Mouse (Mus musculus) Muller cell, postnatal 12 days (primary cell): ENCODE results near the gene Atxn10.

Experiments
- DNase-seq: peaks from one replicate; pipeline ENCODE4 v3.0.0-alpha.2; 2015; ENCODE audit errors: inconsistent ontology term

The Atxn10 gene

DNA sequence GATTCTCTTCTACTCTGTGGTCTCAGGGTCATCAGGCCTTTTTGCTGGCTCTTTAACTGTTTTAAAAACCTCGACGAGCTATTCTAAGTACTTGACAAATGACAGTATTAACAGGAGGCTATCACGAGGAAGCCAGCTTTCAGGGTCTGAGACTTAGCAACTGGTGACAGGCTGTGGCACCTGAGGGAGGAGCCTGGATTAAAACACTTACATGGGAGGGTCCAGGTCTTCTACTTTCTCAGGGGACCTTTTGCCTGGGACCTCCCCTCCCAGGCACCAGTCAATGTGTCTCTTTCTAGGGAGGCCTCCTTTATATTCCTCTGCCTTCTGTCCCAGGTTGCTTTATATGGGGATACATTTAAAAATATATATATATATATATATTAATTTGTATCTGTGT, 1.8 kb upstream of the Atxn10 start:
- no peak for DNase-seq

DNA sequence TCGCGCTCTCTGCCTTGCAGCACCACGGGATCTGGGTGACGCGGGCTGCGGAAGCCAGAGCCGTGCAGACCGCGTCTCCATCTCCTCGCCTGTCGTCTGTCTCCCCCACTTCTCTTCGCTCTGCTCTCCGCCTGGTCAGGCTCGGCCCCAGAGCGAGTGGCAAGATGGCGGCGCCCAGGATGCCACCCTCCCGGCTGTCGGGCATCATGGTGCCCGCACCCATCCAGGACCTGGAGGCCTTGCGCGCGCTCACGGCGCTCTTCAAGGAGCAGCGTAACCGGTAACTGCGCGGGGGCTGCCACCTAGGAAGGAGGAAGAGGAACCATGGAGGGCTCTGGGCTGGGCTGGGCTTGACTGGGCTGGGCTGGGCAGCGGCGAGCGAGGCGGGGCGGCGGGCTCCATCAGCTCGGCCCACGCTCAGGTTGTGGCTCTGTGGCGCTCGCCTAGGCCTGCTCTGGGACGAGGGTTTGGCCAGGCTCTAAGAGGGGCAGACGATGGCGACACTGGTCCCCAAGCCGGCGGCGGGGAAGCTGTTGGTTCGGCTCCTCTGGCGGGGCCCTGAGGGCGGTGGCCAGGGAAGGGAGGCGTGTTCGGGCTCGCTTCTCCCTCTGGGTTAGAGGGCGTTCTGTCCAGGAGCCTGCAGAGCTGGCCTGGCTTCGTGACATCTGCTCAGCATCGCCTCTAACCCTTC, 401 bp downstream of the Atxn10 start:
- peak; percentile 88 for DNase-seq

DNA sequence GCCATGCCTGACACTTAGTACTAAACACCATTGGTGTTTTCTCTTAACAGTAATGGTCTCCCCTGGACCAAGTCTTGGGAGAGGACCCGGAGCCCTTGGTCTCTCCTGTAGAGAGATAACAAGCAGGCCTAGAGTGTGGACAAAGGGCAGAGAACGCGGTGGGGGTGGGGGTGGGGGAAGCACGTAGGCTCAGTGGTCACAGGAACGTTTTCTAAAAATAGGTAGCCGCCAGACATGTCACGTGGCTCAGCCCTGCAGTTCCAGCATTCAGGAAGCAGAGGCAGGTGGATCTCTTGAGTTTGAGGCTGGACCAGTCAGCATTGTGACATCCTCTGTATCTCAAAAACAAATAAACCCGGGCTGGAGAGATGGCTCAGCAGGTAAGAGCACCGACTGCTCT, 1.2 kb downstream of the Atxn10 start:
- DNase-seq = peak; percentile 7

DNA sequence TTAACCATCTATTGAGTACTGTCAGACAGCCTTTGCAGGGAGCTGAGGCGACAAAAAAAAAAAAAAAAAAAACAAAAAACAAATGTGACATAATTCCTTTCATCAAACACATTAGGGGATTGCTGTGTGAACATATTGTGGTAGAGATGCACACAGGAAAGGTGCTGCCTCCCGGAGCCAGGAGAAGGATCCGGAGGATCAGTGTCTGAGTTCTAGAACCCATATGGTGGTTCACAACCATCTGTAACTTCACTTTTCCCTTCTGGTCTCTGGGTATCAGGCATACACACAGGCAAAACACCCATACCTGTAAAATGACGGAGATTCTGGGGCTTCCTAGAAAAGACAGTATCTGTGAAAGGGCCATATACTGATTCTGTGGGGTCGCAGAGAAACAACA, 1.9 kb downstream of the Atxn10 start:
- no peak for DNase-seq

DNA sequence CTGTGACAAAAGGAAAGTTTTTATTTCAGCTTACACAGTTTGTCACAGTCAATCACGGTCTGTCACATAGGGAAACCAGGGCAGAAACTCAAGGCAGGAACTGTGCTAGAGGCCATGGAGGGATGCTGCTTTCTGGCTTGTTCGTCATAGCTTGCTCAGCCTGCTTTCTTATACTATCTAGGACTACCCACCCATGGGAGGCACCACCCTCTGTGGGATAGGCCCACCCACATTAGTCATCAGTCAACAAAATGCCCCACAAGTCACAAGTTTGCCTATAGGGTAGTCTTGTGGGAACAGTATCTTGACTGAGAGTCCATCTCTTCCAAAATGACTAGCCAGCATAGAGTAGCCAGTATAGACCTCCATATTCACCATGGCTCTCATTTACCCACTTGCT, 6.2 kb downstream of the Atxn10 start:
- no peak for DNase-seq

DNA sequence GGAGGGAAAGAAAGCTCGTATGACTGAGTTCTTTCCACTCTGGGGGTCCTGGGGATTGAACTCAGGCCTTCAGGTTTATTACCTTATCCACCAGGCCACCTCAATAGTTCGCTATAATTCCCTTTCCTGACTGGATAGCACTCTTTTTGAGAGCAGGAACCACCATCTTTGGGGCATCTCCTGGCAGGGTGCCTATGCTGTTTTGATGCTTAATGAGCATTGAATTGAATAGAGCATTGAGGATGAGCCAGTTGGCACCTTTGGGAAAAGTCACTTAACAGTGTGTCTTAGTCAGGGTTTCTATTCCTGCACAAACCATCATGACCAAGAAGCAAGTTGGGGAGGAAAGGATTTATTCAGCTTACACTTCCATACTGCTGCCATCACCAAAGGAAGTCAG, 8.6 kb downstream of the Atxn10 start:
- DNase-seq = peak; percentile 11

DNA sequence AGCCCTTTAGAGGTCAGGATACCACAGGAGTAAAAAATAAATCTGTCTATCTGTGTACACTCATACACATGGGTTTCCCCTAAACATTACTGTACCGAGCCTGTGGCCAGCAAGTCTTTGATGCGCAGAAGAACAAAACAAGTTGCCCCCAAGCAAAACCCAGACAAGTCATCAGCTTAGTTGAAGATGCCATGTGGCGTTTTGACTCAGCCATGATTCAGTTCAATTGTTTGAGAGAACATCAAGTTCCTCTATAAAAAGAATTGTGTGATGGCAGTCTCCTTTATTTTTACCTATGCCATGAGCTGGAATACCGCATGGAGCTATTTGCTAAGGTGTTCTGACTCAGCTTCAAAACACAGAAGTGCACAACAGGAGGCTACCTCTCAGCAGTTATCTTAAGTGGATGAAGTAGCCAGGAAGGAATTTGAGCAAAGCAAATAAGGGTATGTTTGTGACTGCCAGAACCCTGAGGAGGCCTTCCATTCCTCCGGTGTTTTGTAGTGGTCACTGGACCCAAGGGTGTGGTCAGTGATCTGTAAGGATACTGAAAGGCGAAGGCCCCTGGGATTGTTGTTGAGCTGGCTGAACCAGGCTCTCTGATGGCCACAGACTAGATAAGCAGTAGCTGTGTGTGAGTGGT, 11.1 kb downstream of the Atxn10 start:
- DNase-seq = peak; percentile 51

DNA sequence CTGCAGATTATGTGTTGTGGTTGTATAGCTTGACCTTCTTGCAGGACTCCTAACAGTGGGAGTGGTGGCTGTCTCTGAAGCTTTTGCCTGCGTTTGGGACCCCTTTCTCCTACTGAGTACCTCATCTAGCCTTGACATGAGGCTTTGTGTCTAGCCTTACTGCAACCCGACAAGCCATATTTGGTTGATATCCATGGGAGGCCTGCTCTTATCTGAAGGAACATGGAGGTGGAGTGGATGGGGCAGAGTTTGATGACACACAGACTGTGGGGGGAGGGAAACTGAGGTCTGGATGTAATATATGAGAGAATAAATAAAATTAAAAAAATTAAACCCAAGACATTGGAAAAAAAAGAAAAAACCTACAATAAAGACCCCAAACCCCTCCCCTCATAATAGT, 14.1 kb downstream of the Atxn10 start:
- no peak for DNase-seq

DNA sequence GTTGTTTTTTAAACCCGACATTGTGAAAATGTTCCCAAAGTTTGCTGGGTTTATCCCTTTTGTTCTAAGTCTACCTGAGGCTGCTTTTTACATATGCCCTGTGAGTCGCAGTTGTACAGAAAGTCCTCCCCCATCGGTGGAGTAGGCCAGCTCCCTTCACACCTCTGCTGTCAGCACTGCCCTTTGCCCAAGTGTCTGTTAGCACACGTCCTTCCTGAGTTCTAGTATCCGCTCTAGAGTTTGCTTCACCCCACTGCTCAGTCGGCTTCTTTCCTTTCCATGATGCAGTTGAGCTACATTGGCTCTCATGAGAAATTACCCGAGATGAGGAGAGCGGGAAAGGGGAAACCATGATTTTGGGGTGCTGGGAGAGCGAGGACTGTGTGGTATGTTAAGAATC, 18.0 kb downstream of the Atxn10 start:
- DNase-seq = no peak

DNA sequence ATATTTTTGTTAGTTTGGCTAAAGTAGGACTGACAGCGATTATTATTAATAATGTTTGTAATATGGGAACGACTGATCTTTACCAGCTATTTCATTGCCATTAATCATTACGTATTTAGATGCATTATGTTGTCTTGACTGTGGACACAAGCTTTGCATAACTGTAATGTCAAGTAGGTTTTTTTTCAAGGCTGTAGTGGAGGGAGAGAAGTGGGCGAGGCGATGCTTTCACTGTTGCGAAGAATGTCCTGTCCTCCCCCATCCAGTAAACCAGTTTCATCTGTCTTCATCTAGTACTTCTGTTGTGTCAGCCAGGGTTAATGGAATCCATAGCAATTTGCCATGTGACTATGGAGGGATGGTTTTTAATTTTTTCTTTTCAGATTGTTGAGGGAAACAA, 20.1 kb downstream of the Atxn10 start:
- no peak for DNase-seq

DNA sequence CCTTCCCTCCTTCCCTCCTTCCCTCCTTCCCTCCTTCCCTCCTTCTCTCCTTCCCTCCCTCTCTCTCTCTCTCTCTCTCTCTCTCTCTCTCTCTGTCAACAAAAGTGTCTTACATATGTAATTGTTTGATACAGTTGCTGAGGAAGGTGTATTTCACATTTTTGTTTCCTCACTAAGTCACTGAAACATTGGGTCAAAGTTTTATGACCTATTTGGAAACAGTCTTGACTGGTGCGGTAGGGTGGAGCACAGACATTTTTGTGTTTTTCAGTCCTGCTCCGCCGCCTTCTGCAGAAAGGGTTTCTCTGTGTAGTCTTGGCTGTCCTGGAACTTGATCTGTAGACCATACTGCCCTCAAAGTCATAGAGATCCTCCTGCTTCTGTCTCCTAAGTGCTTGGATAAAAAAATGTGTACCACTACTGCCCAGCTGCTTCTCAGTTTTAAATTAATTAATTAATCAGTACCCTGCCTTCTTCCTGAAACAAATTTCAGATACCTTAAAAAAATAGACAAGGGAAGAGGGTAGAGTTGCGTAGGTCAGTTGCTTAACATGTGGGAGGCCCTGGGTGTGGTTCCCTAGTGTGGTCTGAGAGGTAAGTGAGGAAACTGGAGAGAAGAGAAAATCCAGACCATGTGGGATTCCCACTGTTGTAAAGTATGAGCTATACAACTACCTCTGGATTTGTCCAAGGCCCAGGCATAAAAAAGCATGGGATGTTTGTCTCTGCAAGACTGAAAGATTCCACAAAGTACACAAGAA, 21.6 kb downstream of the Atxn10 start:
- no peak for DNase-seq

DNA sequence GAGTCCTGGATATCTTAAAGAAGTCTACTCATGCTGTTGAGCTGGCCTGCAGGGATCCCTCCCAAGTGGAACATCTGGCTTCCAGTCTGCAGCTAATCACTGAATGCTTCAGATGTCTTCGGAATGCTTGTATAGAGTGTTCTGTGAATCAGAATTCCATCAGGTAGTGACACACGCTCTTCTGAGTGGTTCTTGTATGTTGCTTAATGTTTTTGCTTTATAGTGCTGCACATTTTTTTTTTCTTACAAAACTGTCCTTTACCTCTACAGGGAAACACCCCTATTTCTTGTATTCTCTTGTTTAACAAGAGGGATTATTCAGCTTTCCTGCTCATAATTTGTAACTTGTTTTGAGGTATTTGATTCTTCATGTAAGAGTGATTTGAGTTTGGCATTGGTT, 23.4 kb downstream of the Atxn10 start:
- no peak for DNase-seq

DNA sequence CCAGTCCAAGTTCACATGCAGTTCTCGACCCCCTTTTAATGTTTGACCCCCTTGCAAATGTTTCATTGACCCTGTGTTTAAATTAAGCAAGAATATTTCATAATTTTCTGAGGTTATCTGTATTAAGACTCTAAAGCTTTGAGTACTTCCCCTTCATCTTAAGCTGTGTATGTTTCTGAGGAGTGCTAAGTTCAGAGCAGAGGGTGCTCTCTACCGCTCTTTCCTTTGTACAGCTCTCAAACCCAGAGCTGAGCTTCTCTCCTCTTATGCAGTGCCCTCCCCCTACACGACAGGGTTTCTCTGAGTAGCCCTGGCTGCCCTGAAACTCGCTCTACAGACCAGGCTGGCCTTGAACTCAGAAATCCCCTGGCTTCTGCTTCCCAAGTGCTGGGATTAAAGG, 23.9 kb downstream of the Atxn10 start:
- no peak for DNase-seq

DNA sequence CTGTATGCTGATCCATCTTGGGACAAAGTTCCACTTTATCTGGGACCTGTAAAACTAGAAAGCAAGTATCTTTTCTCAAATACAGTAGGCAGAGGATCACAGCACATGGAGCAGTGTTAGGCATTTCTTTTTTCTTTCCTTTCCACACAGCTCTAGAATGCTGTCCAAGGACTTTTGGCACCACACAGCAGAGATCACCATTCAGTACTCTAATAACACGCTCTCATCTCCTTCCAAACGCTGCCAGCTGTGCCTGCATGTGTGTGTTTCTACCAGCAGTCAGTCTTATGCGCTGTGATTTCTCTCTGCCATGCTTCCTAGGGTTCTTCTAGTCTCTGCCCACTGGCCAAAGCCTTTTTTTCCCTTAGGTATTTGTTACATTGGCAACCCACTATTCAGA, 28.3 kb downstream of the Atxn10 start:
- no peak for DNase-seq

DNA sequence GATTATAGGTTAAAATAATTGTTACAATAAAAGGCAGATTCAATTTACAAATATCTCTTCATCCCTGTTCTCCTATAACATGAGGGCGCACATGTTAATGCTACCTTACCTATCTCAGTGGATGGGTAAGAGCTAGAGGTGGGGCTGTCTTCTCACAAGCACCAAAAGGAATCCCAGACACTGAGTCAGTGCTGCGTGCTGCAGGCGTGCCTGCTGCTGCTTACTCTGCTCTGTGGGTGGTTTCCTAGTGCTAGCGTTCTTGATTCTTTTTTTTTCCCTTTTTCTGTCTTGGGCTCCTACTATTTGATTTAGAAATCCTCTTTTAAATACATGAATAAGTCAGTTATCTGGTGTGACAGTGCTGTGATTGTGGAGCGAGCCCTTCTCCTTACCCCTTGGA, 30.9 kb downstream of the Atxn10 start:
- no peak for DNase-seq

DNA sequence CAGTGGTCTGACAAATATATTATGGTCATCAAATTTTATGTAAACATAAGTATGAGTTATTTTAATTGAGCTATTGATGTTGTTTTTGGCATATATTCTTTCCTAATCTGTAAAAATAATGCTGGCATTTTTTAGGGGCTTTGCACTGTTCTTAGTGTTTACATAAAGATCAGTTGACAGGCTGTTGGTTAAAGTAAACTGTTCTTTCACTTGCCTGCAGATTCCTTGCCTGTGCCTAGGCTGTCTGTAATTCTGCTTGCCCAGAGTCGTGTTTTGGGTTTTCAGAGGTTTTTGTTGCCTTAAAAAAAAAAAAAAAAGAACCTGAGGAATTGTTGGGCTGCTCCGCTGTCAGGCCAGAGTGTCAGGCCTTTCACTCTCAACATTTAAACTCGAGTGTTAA, 33.7 kb downstream of the Atxn10 start:
- DNase-seq = no peak

DNA sequence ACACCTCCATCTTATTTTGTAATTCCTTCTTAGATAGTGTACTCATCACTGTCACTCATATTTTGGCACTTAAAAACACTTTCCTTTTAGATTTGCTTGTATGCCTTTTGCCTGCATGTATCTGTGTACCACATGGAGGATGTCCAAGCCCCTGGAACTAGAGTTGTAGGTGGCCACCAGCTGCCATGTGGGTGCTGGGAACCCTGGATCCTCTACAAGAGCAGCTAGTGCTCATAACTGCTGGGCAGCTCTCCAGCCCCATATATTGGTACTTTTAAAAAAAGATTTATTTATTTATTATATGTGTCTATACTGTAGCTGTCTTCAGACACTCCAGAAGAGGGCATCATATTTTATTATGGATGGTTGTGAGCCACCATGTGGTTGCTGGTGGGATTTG, 37.1 kb downstream of the Atxn10 start:
- no peak for DNase-seq

DNA sequence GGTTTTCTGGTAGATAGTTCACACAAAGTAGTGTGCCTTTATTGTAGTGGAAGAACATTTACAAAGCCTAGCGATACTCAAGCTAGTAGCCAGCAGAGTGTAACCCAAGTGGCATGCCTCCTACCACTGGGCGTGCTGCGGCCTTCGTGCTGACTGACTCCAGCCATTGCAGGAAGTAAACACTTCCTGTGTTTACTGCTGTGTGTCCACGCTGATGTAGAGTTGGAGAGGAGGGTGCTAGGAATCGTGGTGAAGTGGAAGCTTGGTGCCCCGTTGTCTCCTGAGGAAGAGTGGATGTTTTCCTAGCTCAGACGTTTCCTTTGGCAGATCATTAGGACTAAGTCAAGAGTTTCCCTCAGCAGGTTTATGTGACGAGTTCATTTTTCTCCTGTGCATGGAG, 47.4 kb downstream of the Atxn10 start:
- no peak for DNase-seq

DNA sequence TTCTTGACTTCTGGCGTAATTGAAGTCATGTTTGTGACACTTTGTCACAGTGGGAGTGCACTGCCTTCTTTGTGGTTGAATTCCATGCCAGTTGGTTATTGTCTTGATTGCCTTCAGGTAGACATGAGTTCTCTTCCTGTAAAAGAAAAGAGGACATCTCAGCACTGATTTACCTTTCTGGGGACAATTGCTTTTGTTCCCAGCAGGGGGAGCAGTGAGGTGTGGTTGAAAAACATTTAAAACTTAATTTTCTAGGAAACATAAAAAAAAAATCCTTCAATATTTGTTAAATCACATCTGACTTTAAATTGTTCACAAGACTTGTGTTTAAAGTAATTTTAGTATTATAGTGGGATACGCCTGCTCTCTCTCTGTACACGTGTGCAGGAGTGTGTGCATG, 52.7 kb downstream of the Atxn10 start:
- DNase-seq = no peak

DNA sequence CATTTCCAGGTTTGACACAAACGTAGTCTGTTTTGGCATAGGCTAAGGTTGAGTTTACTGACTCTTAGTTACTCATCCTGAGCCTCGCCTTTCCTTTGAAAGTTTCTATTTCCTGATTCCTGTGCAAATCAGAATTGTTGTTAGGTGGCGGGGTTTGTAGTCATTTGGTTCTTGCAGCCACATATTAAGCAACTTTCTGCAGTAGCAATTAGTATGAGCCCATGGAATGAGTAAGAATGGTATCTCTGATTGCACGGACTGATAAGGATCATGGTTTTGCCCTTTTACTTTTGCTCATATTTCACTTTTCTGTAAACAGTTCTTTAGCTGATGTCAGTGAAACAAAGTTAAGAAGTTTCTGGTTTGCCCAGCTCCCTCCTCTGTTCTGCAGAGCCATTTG, 53.9 kb downstream of the Atxn10 start:
- no peak for DNase-seq

DNA sequence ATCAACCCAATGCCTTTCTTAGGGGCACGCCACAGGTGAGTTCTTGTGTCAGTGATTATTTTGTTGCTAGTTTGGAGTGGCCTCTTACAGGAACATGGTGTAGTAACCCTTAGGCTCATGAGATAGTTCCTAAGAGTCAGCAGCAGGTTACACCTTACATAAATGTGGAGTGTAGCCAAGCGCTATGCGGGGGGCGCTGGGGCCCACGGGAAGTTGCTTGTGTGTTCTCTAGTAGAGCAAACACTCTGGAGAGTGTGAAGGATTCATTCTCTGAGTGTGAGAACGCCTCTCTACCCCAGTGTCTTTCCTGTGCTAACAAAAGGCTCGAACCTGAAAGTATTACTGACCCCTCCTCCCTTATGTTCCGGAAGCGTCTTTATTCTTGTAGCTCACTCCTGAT, 59.3 kb downstream of the Atxn10 start:
- no peak for DNase-seq

DNA sequence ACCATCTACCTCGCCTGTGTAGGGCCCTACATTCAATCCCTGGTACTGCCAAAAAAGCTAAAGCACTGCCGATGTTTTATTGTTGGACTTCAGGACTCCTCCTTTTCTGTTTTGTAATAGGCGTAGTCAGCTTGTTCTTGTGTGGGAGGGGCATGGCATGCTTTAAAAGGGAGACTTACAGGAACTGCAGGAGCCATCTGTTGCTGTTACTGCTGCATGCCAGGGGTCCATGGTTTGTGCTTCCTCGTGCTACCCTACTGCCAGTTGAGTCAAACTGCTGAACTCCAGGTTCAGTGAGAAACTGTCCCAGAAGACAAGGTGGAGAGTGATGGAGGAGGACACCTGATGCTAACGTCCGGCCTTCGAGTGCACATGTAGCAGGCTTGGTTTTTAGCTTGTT, 65.9 kb downstream of the Atxn10 start:
- no peak for DNase-seq

DNA sequence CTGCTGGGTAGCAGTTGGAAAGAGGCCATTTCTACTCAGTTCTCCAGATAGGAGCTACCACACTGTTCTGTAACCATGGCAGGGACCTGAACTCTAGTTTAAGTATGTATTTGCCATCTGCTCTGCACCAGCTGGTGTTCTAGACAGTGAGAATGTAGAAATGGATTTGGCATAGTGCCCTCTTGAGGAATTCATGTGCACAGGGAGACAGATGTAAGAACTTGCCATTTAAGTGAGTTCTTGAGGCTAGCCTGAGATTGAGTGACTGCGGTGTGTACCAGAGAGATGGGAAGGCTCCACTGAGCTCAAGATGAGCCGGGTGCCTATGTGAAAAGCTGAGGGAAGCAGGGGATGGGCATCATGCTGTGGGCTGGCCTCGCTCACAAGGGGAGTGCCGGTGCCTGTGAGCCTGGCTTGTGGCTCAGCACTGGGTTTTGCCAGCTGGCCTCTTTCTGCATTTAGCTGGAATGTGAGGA, 67.2 kb downstream of the Atxn10 start:
- peak; percentile 78 for DNase-seq
